Mouse (Mus musculus) urinary bladder, adult 2 months (tissue): ENCODE data around the gene Mtrf1. TPM values are rescaled to one million over a fixed set of nuclear protein-coding genes. Genes with fewer than 3 reads are reported as not detected.
"Not testable (repeated sequence)": the region's sequence is repeated elsewhere in the genome, so short reads cannot be mapped to it uniquely, and the experiment has no call there.

Experiments used
- DNase-seq: peaks from one replicate; pipeline ENCODE4 v3.0.0; 2022; ENCODE audit warnings: low spot score
- polyA plus RNA-seq: library from polyadenylated mRNA; depleted of rRNA; stranded (reverse); fragments of >200 nt; gene quantifications from 2 replicates; pipeline ENCODE4 v1.2.3, GENCODE M21; 2012; rRNA removed

The Mtrf1 gene
- 6.4 and 6.6 TPM in 2 replicates for polyA plus RNA-seq

GRCm38 (mm10) chr14:79397321-79398122 lies at the start of gene Mtrf1:
Gene Mtrf1 (plus strand): TSS chr14:79397772.
- DNase-seq = peak; percentile 32

GRCm38 (mm10) chr14:79358055-79358454 lies 39.5 kb upstream of the Mtrf1 start:
- no peak for DNase-seq

GRCm38 (mm10) chr14:79377041-79377440 lies 20.5 kb upstream of the Mtrf1 start:
- DNase-seq = no peak

GRCm38 (mm10) chr14:79383120-79383519 lies 14.5 kb upstream of the Mtrf1 start:
- DNase-seq = no peak

- no peak for DNase-seq
These were observed 9.3 kb upstream of the Mtrf1 start for GRCm38 (mm10) chr14:79388304-79388703.

- DNase-seq = no peak
These were observed 7.9 kb upstream of the Mtrf1 start for GRCm38 (mm10) chr14:79389438-79390264.

- DNase-seq = peak; percentile 98
These were observed 7.2 kb upstream of the Mtrf1 start, which contains the start of gene Naa16 for GRCm38 (mm10) chr14:79390265-79390926. Gene Naa16 (minus strand): TSS chr14:79390778.

GRCm38 (mm10) chr14:79393289-79393688 lies 4.3 kb upstream of the Mtrf1 start:
- DNase-seq = no peak

GRCm38 (mm10) chr14:79394564-79394963 lies 3.0 kb upstream of the Mtrf1 start:
- no peak for DNase-seq

GRCm38 (mm10) chr14:79407641-79408040 lies 10.1 kb downstream of the Mtrf1 start:
- no peak for DNase-seq

- no peak for DNase-seq
These were observed 11.8 kb downstream of the Mtrf1 start for GRCm38 (mm10) chr14:79409278-79409830.

- DNase-seq = no peak
These were observed 13.1 kb downstream of the Mtrf1 start for GRCm38 (mm10) chr14:79410662-79411061.

GRCm38 (mm10) chr14:79413121-79413520 lies 15.5 kb downstream of the Mtrf1 start:
- no peak for DNase-seq

- DNase-seq = no peak
These were observed 22.6 kb downstream of the Mtrf1 start for GRCm38 (mm10) chr14:79420083-79420685.

- DNase-seq = peak; percentile 85
These were observed 28.6 kb downstream of the Mtrf1 start, which contains the start of gene Kbtbd7 for GRCm38 (mm10) chr14:79425979-79426729. Gene Kbtbd7 (plus strand): TSS chr14:79426511.

- DNase-seq = not testable (repeated sequence)
These were observed 29.3 kb downstream of the Mtrf1 start for GRCm38 (mm10) chr14:79426730-79427365.

- no peak for DNase-seq
These were observed 36.5 kb downstream of the Mtrf1 start for GRCm38 (mm10) chr14:79434068-79434467.

- DNase-seq = no peak
These were observed 43.1 kb downstream of the Mtrf1 start for GRCm38 (mm10) chr14:79440655-79441054.

- no peak for DNase-seq
These were observed 43.9 kb downstream of the Mtrf1 start for GRCm38 (mm10) chr14:79441441-79441840.

GRCm38 (mm10) chr14:79444601-79445000 lies 47.0 kb downstream of the Mtrf1 start:
- no peak for DNase-seq
